Mouse (Mus musculus) CH12.LX (cell line): Measurements from ENCODE around the gene Pkib. TPM values are rescaled to one million over a fixed set of nuclear protein-coding genes. Genes with fewer than 3 reads are reported as not detected.

Experiments
- polyA plus RNA-seq: library from polyadenylated mRNA; unstranded; fragments of >175 nt; gene quantifications from 2 replicates; pipeline ENCODE4 v1.2.1, GENCODE M21; 2012; ENCODE audit warnings: low read depth; ENCODE audit not compliant: insufficient read length
- total RNA-seq, 2 experiments: library from RNA; depleted of rRNA; stranded (reverse); fragments of 300-350 nt in 1 of 2; fragments of >200 nt in 1 of 2; gene quantifications; 2 replicates each; pipeline ENCODE4 v1.2.3; 2012 to 2014

The Pkib gene
- total and polyA plus RNA-seq, 3 experiments = 1.3 to 4.1 (median 1.9) TPM

Other genes with a start within 250 kb of the Pkib start
- 7.2 and 7.4 TPM in 2 replicates for gene Hsf2, start 145.6 kb upstream of the Pkib start, total RNA-seq (2012; rRNA removed)
- gene Hsf2, start 145.6 kb upstream of the Pkib start, total RNA-seq (2014; rRNA removed) = 11.9 and 13.3 TPM in 2 replicates
- gene Hsf2, start 145.6 kb upstream of the Pkib start, polyA plus RNA-seq = 7.5 and 8.4 TPM in 2 replicates
- 39.8 and 40.8 TPM in 2 replicates for gene Serinc1, start 99.5 kb upstream of the Pkib start, total RNA-seq (2012; rRNA removed)
- 74.7 and 86.5 TPM in 2 replicates for gene Serinc1, start 99.5 kb upstream of the Pkib start, total RNA-seq (2014; rRNA removed)
- 54.2 and 56.2 TPM in 2 replicates for gene Serinc1, start 99.5 kb upstream of the Pkib start, polyA plus RNA-seq
- not detected in 2 replicates for gene Fabp7, start 152.9 kb downstream of the Pkib start, total RNA-seq (2012; rRNA removed)
- not detected in 2 replicates for gene Fabp7, start 152.9 kb downstream of the Pkib start, total RNA-seq (2014; rRNA removed)
- gene Fabp7, start 152.9 kb downstream of the Pkib start, polyA plus RNA-seq = not detected in 2 replicates
- gene Smpdl3a, start 162.4 kb downstream of the Pkib start, total RNA-seq (2012; rRNA removed) = not detected in 2 replicates
- not detected in 2 replicates for gene Smpdl3a, start 162.4 kb downstream of the Pkib start, total RNA-seq (2014; rRNA removed)
- not detected in 2 replicates for gene Smpdl3a, start 162.4 kb downstream of the Pkib start, polyA plus RNA-seq